In the genomic region with DNA sequence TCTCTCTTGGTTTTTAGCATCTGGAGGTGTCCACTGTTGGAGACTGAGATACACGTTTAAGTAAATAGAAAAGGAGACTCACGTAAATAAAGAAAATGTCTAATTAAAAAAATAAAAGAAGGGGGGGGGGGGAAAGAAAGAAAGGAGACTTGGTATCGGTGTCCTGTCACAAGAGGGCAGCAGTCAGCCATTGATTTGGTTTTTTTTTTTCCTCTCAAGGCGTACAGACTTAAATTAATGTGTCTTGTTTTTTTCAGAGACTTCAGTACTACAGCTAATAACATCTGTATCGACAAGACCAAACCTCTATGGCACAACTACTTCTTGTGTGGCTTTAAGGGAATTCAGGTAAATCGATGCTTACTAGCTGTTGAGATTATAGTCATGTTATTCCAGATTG, we compare ENCODE assay signal across 8 mouse cellular contexts. TPM values are rescaled to one million over a fixed set of nuclear protein-coding genes. Genes with fewer than 3 reads are reported as not detected.
A peak's percentile ranks its signal among the peaks of the same experiment; 100 is the strongest.
DNase-seq lines count a peak whose midpoint lies in the region; ATAC-seq and TF ChIP-seq lines count a peak whose summit lies in the region.

No protein-coding gene starts in this region.

- peak in 1 of 2 experiments; percentile 7 for DNase-seq in cerebellum, adult 2 months
- DNase-seq in cerebellum, adult 11-12 months: no peak
- DNase-seq in left cerebral cortex, postnatal 14 days (ENCODE audit: low spot score in 2 of 2): peak; percentile 13 to 41
- DNase-seq in left cerebral cortex, adult 11 months (ENCODE audit: low spot score): no peak
- DNase-seq in Muller cell, postnatal 12 days (ENCODE audit: inconsistent ontology term): peak; percentile 32
- DNase-seq in fibroblast of lung, adult 2 months (ENCODE audit: low read depth): peak; percentile 57

- intact Hi-C loops in left cerebral cortex, postnatal 14 days (cut with DNase I): loop anchor here (2.0 to 10.0 kb wide), 5 partner anchors 142 to 629 kb away; partner anchors contain the start of gene Fgf7

- H3K4me3 ChIP-seq in cerebellum, adult 2 months (replicated peaks; ENCODE audit: insufficient read depth, low read depth, low read length): no peak overlapping the region

- H3K4me1 ChIP-seq in cerebellum, adult 2 months (ENCODE audit: control insufficient read depth, insufficient read depth, low read length): no peaks in the 10 kb centered on the region

- peak; percentile 34; the same call in 1 of the 2 replicates for TF ChIP-seq CTCF in cerebellum, adult 2 months (IDR thresholded peaks at IDR 0.05; ENCODE audit: borderline replicate concordance, insufficient read depth, low read depth, low read length)

- TF ChIP-seq POLR2A in cerebellum, adult 2 months (IDR thresholded peaks at IDR 0.05; ENCODE audit: borderline replicate concordance, insufficient read depth, low read length): no peak

- 36% methylated on average over 6 of the region's 6 CpGs for WGBS in cerebellum, adult 2 months

- 0 out of 2 replicates have a peak, but pooled peaks have one; percentile 61 for ATAC-seq in megakaryocyte-erythroid progenitor cell, adult 5-6 weeks (replicated peaks; ENCODE audit: low FRiP score, low TSS enrichment, poor library complexity, severe bottlenecking)
- ATAC-seq in activated CD4-positive, CD25-positive, alpha-beta regulatory T cell, adult 4 months: no peak

- no peaks in the 10 kb centered on the region for H3K27me3 ChIP-seq in cerebellum, adult 2 months (ENCODE audit: control insufficient read depth, insufficient read depth, low read length)

- no peak overlapping the region for H3K27ac ChIP-seq in cerebellum, adult 2 months (ENCODE audit: insufficient read depth, low read length)

RNA-seq across cellular contexts. Expression of gene Cops2, which starts 34.2 kb away (rescaled TPM):
- 67.0 and 76.3 TPM in 2 replicates for polyA plus RNA-seq in cerebellum, adult 2 months (2012; rRNA removed)
- total RNA-seq in left cerebral cortex, postnatal 14 days (2021): 10 to 100 TPM; 90.5 to 91.6 TPM
- 82.2 and 102 TPM in 2 replicates for total RNA-seq in megakaryocyte-erythroid progenitor cell, adult 5-6 weeks (2014; fragmentation: Nextera tagmentation)
- total RNA-seq in megakaryocyte-erythroid progenitor cell, adult 5-6 weeks (2017): 156 and 313 TPM in 2 replicates
- 10 to 100 TPM; 93.4 to 95.7 TPM for polyA plus RNA-seq in activated CD4-positive, CD25-positive, alpha-beta regulatory T cell, adult 4 months (2017; shearing (Covaris generic))

RNA-seq across cellular contexts. Expression of gene Galk2, which starts 34.2 kb away (rescaled TPM):
- polyA plus RNA-seq in cerebellum, adult 2 months (2012; rRNA removed): 19.2 and 19.7 TPM in 2 replicates
- 10 to 100 TPM; 24.7 to 26.4 TPM for total RNA-seq in left cerebral cortex, postnatal 14 days (2021)
- 3.3 and 12.4 TPM in 2 replicates for total RNA-seq in megakaryocyte-erythroid progenitor cell, adult 5-6 weeks (2014; fragmentation: Nextera tagmentation)
- 9.4 and 10.3 TPM in 2 replicates for total RNA-seq in megakaryocyte-erythroid progenitor cell, adult 5-6 weeks (2017)
- 10 to 100 TPM; 73.0 to 74.2 TPM for polyA plus RNA-seq in activated CD4-positive, CD25-positive, alpha-beta regulatory T cell, adult 4 months (2017; shearing (Covaris generic))

Comparison
In these comparisons a context has a peak if more than half of its experiments do, and no peak if none do; other contexts are left out.
1. DNase-seq: peak in left cerebral cortex, postnatal 14 days (2 of 2), Muller cell, postnatal 12 days (single experiment) and fibroblast of lung, adult 2 months (single experiment); none in cerebellum, adult 11-12 months (single experiment) and left cerebral cortex, adult 11 months (single experiment).